Mouse (Mus musculus): ENCODE data around the gene Fam13c. TPM values are rescaled to one million over a fixed set of nuclear protein-coding genes. Genes with fewer than 3 reads are reported as not detected.
A peak's percentile ranks its signal among the peaks of the same experiment; 100 is the strongest.

The Fam13c gene
- polyA plus RNA-seq, 1 experiment, result 38.4 TPM

- peak in 1 of 2 experiments; percentile 33 for DNase-seq (ENCODE audit: extremely low spot score in 1 of 2, low spot score in 1 of 2)
These were observed 18.4 kb downstream of the Fam13c start for GRCm38 (mm10) chr10:70458574-70459263.

- no peak for DNase-seq (ENCODE audit: extremely low spot score in 1 of 2, low spot score in 1 of 2)
These were observed 25.4 kb downstream of the Fam13c start for GRCm38 (mm10) chr10:70465638-70466037.

- no peak for DNase-seq (ENCODE audit: extremely low spot score in 1 of 2, low spot score in 1 of 2)
These were observed 30.6 kb downstream of the Fam13c start for GRCm38 (mm10) chr10:70470836-70471235.

GRCm38 (mm10) chr10:70477741-70478145 is 37.5 kb downstream of the Fam13c start:
- no peak for DNase-seq (ENCODE audit: extremely low spot score in 1 of 2, low spot score in 1 of 2)

GRCm38 (mm10) chr10:70483736-70484135 is 43.5 kb downstream of the Fam13c start:
- DNase-seq (ENCODE audit: extremely low spot score in 1 of 2, low spot score in 1 of 2), result no peak

GRCm38 (mm10) chr10:70484568-70485286 is 44.4 kb downstream of the Fam13c start:
- DNase-seq (ENCODE audit: extremely low spot score in 1 of 2, low spot score in 1 of 2), result peak in 1 of 2 experiments; percentile 40

GRCm38 (mm10) chr10:70485287-70485612 is 45.0 kb downstream of the Fam13c start:
- no peak for DNase-seq (ENCODE audit: extremely low spot score in 1 of 2, low spot score in 1 of 2)

GRCm38 (mm10) chr10:70486651-70487050 is 46.4 kb downstream of the Fam13c start:
- DNase-seq (ENCODE audit: extremely low spot score in 1 of 2, low spot score in 1 of 2), result no peak

- no peak for DNase-seq (ENCODE audit: extremely low spot score in 1 of 2, low spot score in 1 of 2)
These were observed 53.6 kb downstream of the Fam13c start for GRCm38 (mm10) chr10:70493891-70494290.

GRCm38 (mm10) chr10:70494441-70494840 is 54.2 kb downstream of the Fam13c start:
- no peak for DNase-seq (ENCODE audit: extremely low spot score in 1 of 2, low spot score in 1 of 2)

- peak in 1 of 2 experiments; percentile 61 for DNase-seq (ENCODE audit: extremely low spot score in 1 of 2, low spot score in 1 of 2)
These were observed 55.1 kb downstream of the Fam13c start for GRCm38 (mm10) chr10:70495106-70496104.

- no peak for DNase-seq (ENCODE audit: extremely low spot score in 1 of 2, low spot score in 1 of 2)
These were observed 56.7 kb downstream of the Fam13c start for GRCm38 (mm10) chr10:70496938-70497337.

GRCm38 (mm10) chr10:70498328-70498727 is 58.0 kb downstream of the Fam13c start:
- no peak for DNase-seq (ENCODE audit: extremely low spot score in 1 of 2, low spot score in 1 of 2)

GRCm38 (mm10) chr10:70499246-70499645 is 59.0 kb downstream of the Fam13c start:
- DNase-seq (ENCODE audit: extremely low spot score in 1 of 2, low spot score in 1 of 2), result no peak

GRCm38 (mm10) chr10:70504871-70505270 is 64.6 kb downstream of the Fam13c start:
- DNase-seq (ENCODE audit: extremely low spot score in 1 of 2, low spot score in 1 of 2), result no peak

- DNase-seq (ENCODE audit: extremely low spot score in 1 of 2, low spot score in 1 of 2), result no peak
These were observed 65.1 kb downstream of the Fam13c start for GRCm38 (mm10) chr10:70505395-70505794.

GRCm38 (mm10) chr10:70505842-70506241 is 65.6 kb downstream of the Fam13c start:
- no peak for DNase-seq (ENCODE audit: extremely low spot score in 1 of 2, low spot score in 1 of 2)

- DNase-seq (ENCODE audit: extremely low spot score in 1 of 2, low spot score in 1 of 2), result no peak
These were observed 66.4 kb downstream of the Fam13c start for GRCm38 (mm10) chr10:70506499-70507168.

- DNase-seq (ENCODE audit: extremely low spot score in 1 of 2, low spot score in 1 of 2), result no peak
These were observed 67.6 kb downstream of the Fam13c start for GRCm38 (mm10) chr10:70507880-70508279.

GRCm38 (mm10) chr10:70514848-70515247 is 74.6 kb downstream of the Fam13c start:
- DNase-seq (ENCODE audit: extremely low spot score in 1 of 2, low spot score in 1 of 2), result peak in 1 of 2 experiments; percentile 66

Measured in frontal cortex, adult 2 months (tissue).